Mouse (Mus musculus) heart, embryonic 15.5 days (tissue): ENCODE data around the gene St3gal3. TPM values are rescaled to one million over a fixed set of nuclear protein-coding genes. Genes with fewer than 3 reads are reported as not detected.

Experiments
- ATAC-seq: fragments of 200-750 bp; cut with Nextera tagmentation; replicated peaks from 2 replicates; pipeline ENCODE4 v1.8.0; 2017; ENCODE audit warnings: low read depth, moderate TSS enrichment; ENCODE audit not compliant: insufficient number of reproducible peaks, insufficient read depth, low FRiP score
- H3K27ac ChIP-seq: fragments of 300-500 bp; sonication (generic); 2 replicates; pipeline ENCODE4 v1.5.1; 2015; ENCODE audit warnings: mild to moderate bottlenecking, inconsistent platforms
- H3K27me3 ChIP-seq: fragments of 300-500 bp; sonication (generic); 2 replicates; pipeline ENCODE4 v1.6.1; 2015; ENCODE audit warnings: inconsistent platforms
- H3K36me3 ChIP-seq: fragments of 300-500 bp; sonication (generic); 2 replicates; pipeline ENCODE4 v1.6.1; 2015; ENCODE audit warnings: mild to moderate bottlenecking, inconsistent platforms
- H3K4me1 ChIP-seq: fragments of 300-500 bp; sonication (generic); replicated peaks from 2 replicates; pipeline ENCODE4 v1.6.1; 2015; ENCODE audit warnings: inconsistent platforms
- H3K4me2 ChIP-seq: fragments of 300-500 bp; sonication (generic); 2 replicates; pipeline ENCODE4 v1.6.1; 2015; ENCODE audit warnings: inconsistent platforms, mild to moderate bottlenecking, moderate library complexity
- H3K4me3 ChIP-seq: fragments of 300-500 bp; sonication (generic); 2 replicates; pipeline ENCODE4 v1.5.1; 2015; ENCODE audit warnings: mild to moderate bottlenecking, inconsistent platforms
- H3K9ac ChIP-seq: fragments of 300-500 bp; sonication (generic); 2 replicates; pipeline ENCODE4 v1.6.1; 2015; ENCODE audit warnings: mild to moderate bottlenecking, inconsistent platforms
- H3K9me3 ChIP-seq: fragments of 300-500 bp; sonication (generic); replicated peaks from 2 replicates; pipeline ENCODE4 v1.6.1; 2016; ENCODE audit warnings: inconsistent platforms
- WGBS: fragments of 180-500 bp; shearing (Covaris S2); methylation state at CpG from one replicate; pipeline ENCODE4 v1.1.7; 2015; ENCODE audit warnings: mixed read lengths; 5-methylcytosine and 5-hydroxymethylcytosine counted together
- polyA plus RNA-seq: library from polyadenylated mRNA; unstranded; fragments of >200 nt; fragmentation: Nextera tagmentation; extraction: Ambion mirVana; gene quantifications from 2 replicates; pipeline ENCODE4 v1.2.1, GENCODE M21; 2015

Gene St3gal3
- polyA plus RNA-seq, result 7.5 and 8.3 TPM in 2 replicates

DNA sequence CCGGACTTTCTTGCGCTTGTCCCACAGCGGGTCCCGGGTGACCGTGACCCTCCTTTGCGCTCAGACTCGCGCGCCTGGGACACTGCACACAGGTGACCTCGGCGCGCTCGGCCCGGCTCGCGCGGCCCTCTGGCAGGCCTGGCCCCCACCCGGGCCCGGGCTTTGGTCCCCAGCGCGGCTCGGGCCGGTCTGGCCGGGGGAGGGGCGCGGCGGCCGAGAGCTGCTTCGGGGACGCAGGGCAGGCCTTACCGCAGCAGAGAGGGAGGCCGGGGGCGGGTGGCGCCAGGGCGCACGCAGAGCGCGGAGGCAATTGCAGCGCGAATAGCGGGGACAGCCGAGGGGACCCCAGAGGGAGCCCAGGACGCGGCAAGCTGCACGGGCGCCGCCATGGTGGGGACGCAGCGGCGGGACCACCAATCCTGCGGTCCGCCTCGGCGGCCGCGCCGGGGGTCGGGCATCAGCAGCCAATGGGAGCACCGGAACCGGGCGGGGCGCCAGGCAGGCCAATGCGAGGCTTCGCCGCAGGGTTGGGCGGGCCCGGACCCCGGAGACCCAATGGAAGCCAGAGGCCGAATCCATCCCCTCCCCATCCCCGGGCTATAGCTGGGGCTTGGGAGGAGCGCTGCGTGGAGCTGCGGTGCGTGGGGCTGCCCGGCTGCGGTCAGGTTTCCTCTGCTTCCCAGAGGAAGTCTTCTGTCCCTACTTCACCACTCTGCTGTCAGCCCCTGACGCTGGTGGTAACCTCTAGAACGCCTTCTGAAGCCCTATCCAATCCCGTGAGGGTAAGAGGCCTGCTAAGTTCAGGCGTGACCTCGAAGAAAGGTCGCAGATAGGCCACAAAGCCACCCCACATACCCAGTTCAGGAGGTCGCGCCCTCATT is at the start of gene St3gal3:
TSS of gene St3gal3 (minus strand) at position 430 of the 881 bp plus-strand sequence.
- peaks cover 24% of the 10 kb centered on the region for H3K4me1 ChIP-seq
- peak within 1 kb of the TSS; percentile 89 for H3K9ac ChIP-seq
- H3K4me2 ChIP-seq, result peak within 1 kb of the TSS; percentile 84
- H3K9me3 ChIP-seq, result no peaks in the 10 kb centered on the region
- H3K27ac ChIP-seq, result peak within 1 kb of the TSS; percentile 83
- peaks cover 20% of the 10 kb centered on the region for H3K36me3 ChIP-seq
- WGBS, result 0% methylated on average over 81 of the region's 84 CpGs
- ATAC-seq, result peak; percentile 97
- H3K27me3 ChIP-seq, result no peaks in the 10 kb centered on the region
- H3K4me3 ChIP-seq, result peak within 1 kb of the TSS; percentile 99

DNA sequence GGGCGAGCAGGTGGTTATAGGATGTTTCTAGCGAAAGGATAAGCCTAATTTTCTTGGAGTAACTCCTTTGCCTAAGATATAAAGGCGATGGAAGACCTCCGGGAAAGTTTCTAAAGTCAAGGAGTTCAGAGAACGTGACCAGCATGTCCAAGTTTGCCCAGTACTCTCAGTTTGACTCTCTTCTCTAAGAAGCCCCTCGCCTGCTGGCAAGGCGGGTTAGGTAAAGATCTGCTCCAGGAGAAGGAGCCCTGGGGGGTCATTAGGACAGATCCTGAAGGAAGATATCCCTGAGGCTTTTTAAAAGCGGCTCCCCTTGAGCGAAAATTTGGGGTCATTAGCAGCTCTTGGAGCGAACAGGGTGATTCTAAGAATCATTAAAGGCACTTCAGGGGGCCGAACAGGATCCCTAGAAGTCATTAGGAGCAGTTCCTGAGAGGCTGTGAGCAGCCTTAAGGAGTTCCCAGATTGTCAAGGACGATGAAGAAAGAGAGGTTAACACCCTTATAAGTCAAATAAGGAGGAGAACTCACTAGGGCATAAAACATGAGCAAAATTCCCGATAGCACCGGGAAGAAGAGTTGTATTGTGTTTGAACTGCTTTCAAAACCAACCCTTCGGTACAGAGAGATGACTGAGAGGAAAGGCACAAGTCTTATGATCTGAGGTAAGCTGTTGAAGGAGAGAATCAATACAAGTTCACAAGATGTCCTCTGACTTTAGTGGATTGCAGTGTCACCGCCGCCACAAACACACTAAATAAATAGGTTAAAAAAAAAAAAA is 45.8 kb upstream of the St3gal3 start:
- no peak for ATAC-seq
- 12% methylated on average over 17 of the region's 17 CpGs for WGBS

DNA sequence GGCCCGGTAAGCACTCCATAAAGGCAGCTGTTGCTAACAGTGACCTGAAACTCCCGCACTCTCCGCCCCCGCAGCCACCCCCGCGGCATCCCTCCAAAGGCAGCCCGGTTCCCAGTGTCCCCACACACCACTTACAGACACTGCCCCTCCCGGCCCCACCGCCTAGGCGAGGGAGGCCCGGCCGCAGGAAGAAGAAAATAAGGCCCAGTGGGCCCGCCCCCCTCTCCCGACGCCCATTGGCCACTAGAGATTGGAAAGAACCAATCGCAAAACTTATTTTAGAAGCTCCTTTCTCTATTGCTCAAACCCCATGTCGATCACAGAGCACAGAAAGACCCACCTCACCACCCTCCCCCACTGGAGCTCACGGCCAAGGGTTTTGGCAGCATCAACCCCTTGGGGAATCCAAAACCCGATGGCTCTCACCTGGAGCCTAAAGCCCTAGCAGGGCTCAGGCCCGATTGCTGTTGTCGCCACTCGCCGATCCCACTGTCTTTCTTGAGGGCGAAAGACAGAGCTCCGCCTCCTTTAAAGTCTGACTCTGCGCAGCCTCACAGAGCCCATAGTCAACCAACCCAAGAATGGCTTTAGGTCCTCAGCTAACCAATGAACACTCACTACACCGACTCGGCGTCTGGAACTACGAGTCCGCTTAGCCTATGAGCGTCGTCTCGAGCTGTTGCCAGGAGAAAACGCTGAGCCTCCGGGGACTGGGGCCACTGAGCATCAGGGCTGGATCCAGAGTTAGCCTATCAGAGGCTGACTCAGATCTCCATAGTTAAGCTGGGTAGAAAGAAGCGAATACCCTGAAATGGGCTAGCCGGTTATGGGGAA is 45.0 kb upstream of the St3gal3 start, which contains the start of gene Kdm4a:
TSS of gene Kdm4a (minus strand) at position 577 of the 834 bp plus-strand sequence.
- H3K36me3 ChIP-seq, result peaks cover 27% of the 10 kb centered on the region
- peak within 1 kb of the TSS; percentile 89 for H3K9ac ChIP-seq
- WGBS, result under 1% methylated on average over 38 of the region's 38 CpGs
- peak within 1 kb of the TSS; percentile 95 for H3K4me3 ChIP-seq
- H3K4me2 ChIP-seq, result peak within 1 kb of the TSS; percentile 71
- H3K9me3 ChIP-seq, result no peaks in the 10 kb centered on the region
- peak; percentile 99 for ATAC-seq
- H3K27ac ChIP-seq, result peak within 1 kb of the TSS; percentile 99
- H3K4me1 ChIP-seq, result peaks cover 15% of the 10 kb centered on the region
- H3K27me3 ChIP-seq, result no peaks in the 10 kb centered on the region

More for the DNA sequence above, 45.8 kb upstream of the St3gal3 start:
- Histone ChIP-seq H3K4me2 (peak overlapping the region; percentile 71), H3K4me3 (peak overlapping the region; percentile 95), H3K27me3 (no peaks in the 10 kb centered on the region), H3K9me3 (no peaks in the 10 kb centered on the region), H3K9ac (peak overlapping the region; percentile 50), H3K27ac (peak overlapping the region; percentile 99), H3K4me1 (peaks cover 15% of the 10 kb centered on the region), H3K36me3 (peaks cover 19% of the 10 kb centered on the region)

DNA sequence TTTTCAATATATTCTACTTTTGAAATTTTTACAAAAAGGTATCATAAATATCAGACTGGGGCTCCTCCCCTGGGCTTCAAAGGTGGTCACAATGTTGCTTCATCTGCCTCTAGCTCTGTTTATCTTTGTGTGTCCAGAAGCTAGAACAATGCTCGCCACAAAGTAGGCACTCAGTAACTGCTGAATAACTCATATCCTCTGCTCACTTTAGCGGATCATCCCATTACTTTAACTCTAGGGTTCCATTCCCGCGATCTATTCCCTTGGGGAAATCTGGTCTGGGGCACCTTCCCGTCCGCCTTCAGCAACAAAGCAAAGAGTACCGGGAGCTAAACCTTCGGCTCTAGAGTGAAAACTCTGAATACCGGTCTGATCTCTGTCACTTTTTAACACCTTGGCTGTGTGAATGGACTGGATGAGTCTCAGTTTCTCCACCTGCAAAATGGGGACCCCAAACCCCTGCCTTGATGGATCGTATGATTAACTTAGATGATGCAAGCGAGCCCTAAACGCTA is 44.3 kb upstream of the St3gal3 start:
- 1% methylated on average over 12 of the region's 12 CpGs for WGBS

DNA sequence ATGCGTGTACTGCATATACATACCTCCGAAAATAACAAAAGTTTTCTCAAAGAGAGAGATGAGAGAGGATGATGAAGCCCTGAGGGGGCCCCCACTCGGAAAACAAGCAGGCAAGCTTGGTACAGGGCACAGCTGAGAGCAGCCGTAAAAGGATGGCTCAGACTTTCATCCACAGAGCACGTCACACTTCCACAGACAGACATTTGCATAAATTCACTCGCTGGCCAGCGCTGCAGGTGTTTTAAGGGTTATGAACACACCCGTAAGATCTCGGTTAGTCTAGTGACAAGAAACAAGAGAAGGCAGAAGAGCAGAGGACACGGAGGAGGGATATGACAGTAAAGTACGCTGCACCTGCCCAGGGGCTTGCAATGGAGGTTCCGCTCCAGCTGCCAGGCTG is 37.7 kb upstream of the St3gal3 start:
- Histone ChIP-seq H3K4me1 (no peaks in the 10 kb centered on the region), H3K4me3 (no peak overlapping the region), H3K4me2 (no peak overlapping the region), H3K27me3 (no peaks in the 10 kb centered on the region), H3K9ac (no peak overlapping the region), H3K27ac (no peak overlapping the region), H3K36me3 (peaks cover 95% of the 10 kb centered on the region), H3K9me3 (no peaks in the 10 kb centered on the region)
- 92% methylated on average over 12 of the region's 12 CpGs for WGBS
- no peak for ATAC-seq

More for the DNA sequence above, 44.3 kb upstream of the St3gal3 start:
- H3K9me3 ChIP-seq, result no peaks in the 10 kb centered on the region
- peaks cover 34% of the 10 kb centered on the region for H3K36me3 ChIP-seq
- H3K4me3 ChIP-seq, result peak overlapping the region; percentile 95
- no peaks in the 10 kb centered on the region for H3K27me3 ChIP-seq
- peak overlapping the region; percentile 99 for H3K27ac ChIP-seq
- peaks cover 15% of the 10 kb centered on the region for H3K4me1 ChIP-seq
- peak overlapping the region; percentile 89 for H3K9ac ChIP-seq
- peak overlapping the region; percentile 71 for H3K4me2 ChIP-seq
- ATAC-seq, result no peak

DNA sequence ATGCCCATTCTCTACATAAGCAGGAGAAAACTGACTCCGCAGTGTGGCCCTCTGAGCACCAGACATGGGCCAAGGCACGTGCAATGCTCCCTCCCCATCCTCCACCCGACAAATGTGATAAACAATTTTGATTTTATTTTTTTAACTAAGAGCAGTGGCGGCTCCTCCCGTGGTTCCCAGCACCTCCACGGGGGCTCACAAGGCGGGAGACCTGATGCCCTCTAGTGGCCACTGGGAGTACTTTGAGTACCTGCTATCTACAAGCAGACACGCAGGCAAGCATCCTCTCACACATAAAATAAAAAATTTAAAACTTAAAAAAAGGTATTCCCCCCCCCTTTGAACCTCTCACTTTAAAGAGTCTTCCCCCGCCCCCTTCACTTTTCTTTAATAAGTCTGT is 36.3 kb upstream of the St3gal3 start:
- H3K9ac ChIP-seq, result no peak overlapping the region
- WGBS, result 86% methylated on average over 9 of the region's 9 CpGs
- H3K27ac ChIP-seq, result no peak overlapping the region
- no peaks in the 10 kb centered on the region for H3K9me3 ChIP-seq
- no peak overlapping the region for H3K4me3 ChIP-seq
- no peak for ATAC-seq
- H3K4me2 ChIP-seq, result no peak overlapping the region
- H3K36me3 ChIP-seq, result peaks cover 95% of the 10 kb centered on the region
- H3K4me1 ChIP-seq, result no peaks in the 10 kb centered on the region
- no peaks in the 10 kb centered on the region for H3K27me3 ChIP-seq

DNA sequence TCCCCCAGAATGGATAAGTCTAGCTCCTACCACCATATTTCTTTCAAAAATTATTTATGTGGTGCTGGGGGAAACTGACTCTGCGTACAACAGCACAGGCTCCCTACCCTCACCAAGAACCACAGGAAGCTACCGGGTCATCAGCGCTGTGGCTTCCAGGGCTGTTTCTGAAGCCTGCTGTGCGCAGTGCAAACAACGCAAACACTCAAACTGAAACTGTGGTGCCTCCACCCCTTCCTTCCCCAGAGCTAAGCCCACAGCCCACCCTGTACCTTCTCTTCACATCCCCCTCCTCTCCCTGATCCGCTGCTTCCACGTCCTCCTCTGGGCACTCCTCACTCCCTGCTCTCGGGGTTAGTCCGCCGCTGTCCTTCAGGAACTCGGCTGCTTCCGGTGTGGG is 27.4 kb upstream of the St3gal3 start:
- Histone ChIP-seq H3K9ac (no peak overlapping the region), H3K27me3 (no peaks in the 10 kb centered on the region), H3K36me3 (peaks cover 92% of the 10 kb centered on the region), H3K27ac (no peak overlapping the region), H3K4me3 (no peak overlapping the region), H3K9me3 (no peaks in the 10 kb centered on the region), H3K4me2 (no peak overlapping the region), H3K4me1 (no peaks in the 10 kb centered on the region)
- WGBS, result 92% methylated on average over 12 of the region's 12 CpGs
- no peak for ATAC-seq

DNA sequence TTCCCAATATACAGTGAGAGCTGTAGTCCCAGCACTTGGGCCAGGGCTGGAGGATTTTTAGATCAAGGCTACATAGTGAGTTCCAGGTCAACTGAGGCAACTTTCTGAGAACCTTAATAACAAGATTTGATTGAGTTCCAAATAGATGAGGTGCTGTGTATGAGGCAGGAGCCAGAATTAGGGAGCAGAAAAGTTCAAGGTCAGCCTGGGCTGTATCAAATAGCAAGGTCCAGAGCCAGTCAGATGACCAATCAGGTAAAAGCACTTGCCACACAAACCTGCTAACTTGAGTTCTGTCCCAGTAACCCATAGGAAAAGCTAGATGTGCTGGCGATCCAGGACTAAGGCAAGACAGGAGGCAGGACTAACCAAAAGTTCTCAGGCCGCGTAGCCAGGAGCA is 23.0 kb upstream of the St3gal3 start:
- no peaks in the 10 kb centered on the region for H3K4me1 ChIP-seq
- no peak for ATAC-seq
- no peak overlapping the region for H3K4me3 ChIP-seq
- peaks cover 86% of the 10 kb centered on the region for H3K36me3 ChIP-seq
- no peak overlapping the region for H3K9ac ChIP-seq
- H3K27ac ChIP-seq, result no peak overlapping the region
- WGBS, result 93% methylated on average over 3 of the region's 3 CpGs
- H3K4me2 ChIP-seq, result no peak overlapping the region
- no peaks in the 10 kb centered on the region for H3K27me3 ChIP-seq
- H3K9me3 ChIP-seq, result no peaks in the 10 kb centered on the region

DNA sequence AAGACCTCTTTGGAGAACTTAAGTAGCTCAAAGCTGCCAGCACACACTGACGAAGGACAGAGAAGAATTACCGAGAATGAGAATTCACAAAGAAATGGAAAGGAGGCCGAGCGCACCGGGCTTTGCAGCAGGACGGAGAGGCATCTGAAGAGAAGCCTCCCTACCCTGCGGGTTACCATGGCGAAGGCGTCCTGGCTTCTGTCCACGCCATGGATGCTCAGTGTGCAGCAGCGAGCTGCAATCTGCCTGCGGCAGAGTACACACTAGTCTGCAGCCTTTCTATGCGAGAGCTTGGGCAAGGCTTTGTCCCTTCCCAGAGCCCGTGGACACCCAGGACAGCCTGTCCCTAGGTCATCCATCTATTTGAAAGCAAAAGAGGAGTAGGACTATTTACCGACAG is 21.8 kb upstream of the St3gal3 start:
- no peaks in the 10 kb centered on the region for H3K9me3 ChIP-seq
- no peak overlapping the region for H3K4me3 ChIP-seq
- ATAC-seq, result no peak
- no peaks in the 10 kb centered on the region for H3K27me3 ChIP-seq
- 86% methylated on average over 15 of the region's 15 CpGs for WGBS
- peaks cover 84% of the 10 kb centered on the region for H3K36me3 ChIP-seq
- H3K27ac ChIP-seq, result no peak overlapping the region
- H3K4me2 ChIP-seq, result no peak overlapping the region
- H3K4me1 ChIP-seq, result no peaks in the 10 kb centered on the region
- no peak overlapping the region for H3K9ac ChIP-seq

DNA sequence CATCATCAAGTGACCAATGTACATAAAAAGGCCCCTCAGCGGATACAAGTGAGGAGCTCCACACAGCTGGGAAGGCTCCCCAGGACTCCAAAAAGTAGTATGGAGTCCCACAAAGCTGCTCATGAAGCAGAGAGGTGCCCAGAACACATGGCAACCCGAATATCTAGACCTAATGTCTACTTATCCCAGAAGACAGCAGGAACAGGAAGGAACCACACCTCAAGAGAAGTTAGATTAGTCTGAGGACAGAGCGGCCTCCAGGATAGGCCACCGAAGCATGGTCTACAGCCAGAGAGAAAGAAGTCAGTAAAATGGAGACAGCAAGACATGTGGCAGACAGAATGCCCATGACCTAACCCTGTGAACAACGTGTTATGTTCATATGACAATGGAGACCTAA is 20.2 kb upstream of the St3gal3 start:
- Histone ChIP-seq H3K36me3 (peaks cover 78% of the 10 kb centered on the region), H3K27ac (no peak overlapping the region), H3K4me1 (peaks cover 6% of the 10 kb centered on the region; the same call in 1 of the 2 replicates), H3K4me2 (no peak overlapping the region), H3K9me3 (no peaks in the 10 kb centered on the region), H3K9ac (no peak overlapping the region), H3K27me3 (no peaks in the 10 kb centered on the region), H3K4me3 (no peak overlapping the region)
- no peak for ATAC-seq
- WGBS, result 82% methylated on average over 5 of the region's 5 CpGs
